Mouse (Mus musculus) NIH3T3 (cell line): ENCODE measurements around the gene Tfap4.

ENCODE experiments used
- DNase-seq: peaks from one replicate; pipeline ENCODE4 v3.0.0-alpha.2; 2012; ENCODE audit warnings: low read depth

Tfap4 gene

DNA sequence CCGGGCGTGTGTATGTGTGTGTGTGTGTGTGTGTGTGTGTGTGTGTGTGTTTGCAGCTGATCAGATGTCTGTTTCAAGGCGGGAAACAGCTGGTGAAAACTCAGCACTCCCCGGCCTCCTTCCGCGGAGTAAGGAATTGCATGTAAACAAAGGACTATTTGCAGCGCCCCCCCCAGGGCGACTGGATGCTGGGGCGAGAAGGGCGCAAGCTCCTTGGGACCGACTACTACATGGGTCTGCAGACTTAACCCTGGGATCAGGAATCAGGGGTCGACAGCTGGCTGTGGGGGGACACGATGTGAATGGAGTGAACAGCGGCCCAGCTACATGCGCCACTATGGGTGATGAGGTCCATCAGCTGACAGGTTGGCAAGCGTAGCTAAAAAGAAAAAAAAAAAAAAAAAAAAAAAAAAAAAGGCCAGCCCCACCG, at the start of gene Tfap4:
TSS of gene Tfap4 (minus strand) at position 140 of the 430 bp plus-strand sequence.
- peak; percentile 94 for DNase-seq

DNA sequence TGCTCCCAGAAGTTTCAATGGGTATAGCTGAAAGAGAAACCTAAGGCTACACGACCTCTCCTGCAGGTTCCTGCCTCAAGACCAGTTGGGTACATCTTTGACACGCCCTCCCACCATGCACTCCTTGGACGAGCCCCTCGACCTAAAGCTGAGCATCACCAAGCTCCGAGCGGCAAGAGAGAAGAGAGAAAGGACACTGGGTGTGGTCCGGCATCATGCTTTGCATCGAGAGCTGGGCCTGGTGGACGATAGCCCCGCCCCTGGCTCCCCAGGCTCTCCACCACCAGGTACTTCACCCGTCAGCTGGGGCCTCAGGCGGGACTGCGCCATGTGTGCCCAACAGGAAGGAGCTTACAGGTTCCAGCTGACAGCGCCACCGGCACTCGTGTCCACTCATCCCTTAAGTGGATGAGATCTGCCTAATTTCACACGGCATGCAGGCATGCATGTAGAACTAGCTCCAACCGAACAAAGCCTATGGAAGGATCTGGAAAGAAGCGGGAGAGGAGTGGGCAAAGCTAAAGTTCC, 48.9 kb upstream of the Tfap4 start:
- no peak for DNase-seq

DNA sequence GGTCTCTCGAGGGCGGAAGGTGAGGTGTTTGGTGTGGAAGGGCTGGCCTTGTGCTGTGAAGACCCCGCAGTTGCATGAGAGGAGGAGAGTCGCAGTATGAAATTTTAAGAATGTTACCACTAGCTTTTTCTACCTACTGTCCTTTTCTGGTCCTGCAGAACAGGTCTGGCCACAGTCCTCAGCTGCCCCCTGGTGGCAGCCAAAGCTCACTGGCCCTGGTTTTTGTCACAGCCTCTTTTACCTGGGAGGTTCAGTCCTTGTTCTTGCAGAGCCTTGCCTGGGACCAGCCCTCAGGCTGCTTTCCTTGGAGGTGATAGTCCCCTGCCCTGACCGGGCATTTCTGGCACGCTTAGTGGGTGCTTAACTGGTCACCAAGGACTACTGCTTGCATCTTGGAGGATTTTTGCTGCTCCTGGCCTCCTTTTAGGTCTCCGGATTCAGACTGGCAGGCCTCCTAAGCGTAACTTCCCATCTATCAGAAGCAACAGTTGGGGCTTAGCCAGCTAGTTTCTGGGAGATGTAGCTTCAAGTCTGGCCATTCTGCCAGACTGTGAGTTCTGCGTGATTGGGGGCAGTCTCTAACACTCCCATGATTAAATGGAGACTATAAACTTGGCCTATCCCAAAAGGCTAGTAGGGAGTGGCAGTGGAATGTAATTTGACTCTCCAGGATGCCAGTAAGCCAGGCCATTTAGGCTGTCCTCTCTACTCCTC, 48.3 kb upstream of the Tfap4 start:
- DNase-seq: peak; percentile 92

GRCm38 (mm10) chr16:4606431-4607084, 46.9 kb upstream of the Tfap4 start:
- peak; percentile 54 for DNase-seq

DNA sequence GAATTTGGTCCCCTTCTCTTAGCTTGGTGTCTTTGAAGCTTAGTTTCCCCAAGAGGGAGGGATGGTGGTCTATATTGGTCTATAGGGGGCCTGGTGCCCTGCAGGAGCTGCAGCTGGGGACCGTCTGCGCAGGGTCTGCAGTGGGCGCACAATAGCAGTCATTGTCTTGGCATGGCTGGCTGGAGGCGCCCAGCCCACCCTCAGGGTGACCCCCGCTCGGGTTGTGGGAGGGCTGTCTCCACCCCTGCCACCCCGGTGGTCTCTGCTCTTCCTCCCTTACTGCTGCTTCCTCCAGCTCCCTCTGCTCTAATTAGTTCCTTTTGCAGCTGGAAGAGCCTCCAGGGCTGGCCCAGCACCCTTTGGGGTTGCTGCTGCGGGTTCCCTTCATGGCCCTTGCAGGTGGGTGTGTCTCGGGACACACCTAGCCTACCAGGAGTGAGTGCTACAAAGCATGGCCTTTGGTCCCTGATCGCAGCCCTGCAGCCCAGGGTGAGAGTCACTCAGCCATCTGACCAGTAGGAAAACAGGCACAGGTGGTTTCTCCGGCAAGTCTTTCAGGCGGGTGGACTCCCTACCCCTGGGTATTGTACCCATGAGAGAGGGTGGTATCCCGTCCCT, 46.0 kb upstream of the Tfap4 start:
- no peak for DNase-seq

DNA sequence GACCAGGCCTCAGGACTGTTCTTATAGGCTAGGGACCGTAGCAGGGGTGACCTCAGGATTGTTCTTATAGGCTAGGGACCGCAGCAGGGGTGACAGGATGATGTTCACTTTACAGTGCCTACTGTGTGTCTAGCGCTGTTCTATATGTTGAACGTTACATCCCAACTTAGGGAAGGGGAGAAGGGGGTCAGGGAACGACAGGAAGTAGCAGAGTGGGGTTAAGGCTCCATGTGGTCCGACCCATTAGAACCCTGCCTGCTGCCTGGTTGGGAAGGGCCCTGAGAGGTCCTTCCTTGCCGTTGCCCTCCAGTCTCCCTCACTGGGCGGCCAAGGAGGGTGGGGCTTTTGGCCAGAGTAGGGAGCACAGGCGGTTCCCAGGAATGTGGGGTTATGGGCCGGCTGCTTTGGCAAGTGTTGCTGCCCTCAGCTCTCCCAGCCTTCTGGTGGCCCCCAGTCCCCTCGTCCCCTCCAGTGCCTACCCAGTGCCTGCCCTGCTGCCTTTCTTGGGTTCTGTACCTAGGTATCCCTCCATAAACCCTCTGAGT, 44.7 kb upstream of the Tfap4 start:
- DNase-seq: no peak

GRCm38 (mm10) chr16:4603453-4603837, 43.8 kb upstream of the Tfap4 start:
- no peak for DNase-seq

DNA sequence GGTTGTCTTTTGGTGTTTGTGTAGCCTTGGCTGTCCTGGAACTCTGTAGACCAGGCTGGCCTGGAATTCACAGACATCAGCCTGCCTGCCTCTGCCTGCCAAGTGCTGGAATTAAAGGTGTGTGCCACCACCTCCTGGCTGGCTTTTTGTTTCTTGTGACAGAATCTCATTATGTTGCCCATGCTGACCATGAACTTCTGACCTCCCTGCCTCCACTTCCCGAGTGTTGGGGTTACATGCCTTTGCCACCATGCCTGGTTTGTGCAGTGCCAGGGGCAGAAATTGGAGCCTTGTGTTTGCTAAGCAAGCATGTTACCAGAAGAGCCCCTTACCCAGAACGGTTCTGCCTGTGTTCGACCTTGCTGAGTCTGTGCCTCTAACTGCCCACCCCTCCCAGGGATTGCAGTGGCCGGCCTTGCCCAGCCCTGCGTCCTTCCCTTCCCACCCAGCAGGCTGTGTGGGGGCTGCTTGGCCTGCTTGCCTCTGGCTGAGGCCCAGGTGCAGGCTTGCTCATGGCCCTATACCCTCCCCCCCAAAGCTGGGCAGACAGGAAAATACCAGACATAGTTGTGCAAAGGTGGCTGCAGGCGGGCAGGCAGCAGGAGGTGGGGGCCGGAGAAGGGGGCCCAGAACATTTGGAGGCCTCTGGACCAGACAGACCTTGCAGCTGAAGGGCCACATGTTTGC, 43.3 kb upstream of the Tfap4 start:
- no peak for DNase-seq

DNA sequence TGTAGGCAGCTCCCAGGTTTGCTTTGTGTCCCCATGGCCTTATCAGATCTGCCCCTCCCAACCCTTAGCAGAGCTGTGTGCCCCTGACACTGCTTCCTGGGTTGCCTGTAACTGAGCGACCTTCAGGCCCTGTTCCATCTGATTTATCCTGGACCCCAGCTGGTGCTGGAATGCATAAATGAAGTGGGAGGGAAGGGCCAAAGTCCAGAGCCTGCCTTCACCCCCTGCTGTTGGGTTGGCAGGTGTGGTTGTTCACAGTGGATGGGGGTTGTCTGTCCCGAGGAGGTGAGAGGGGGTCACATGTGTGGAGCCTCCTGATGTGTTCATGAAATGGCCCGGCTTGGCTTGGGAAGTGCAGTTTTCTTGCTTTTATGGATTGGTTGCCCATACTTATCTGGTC, 42.5 kb upstream of the Tfap4 start:
- no peak for DNase-seq

- peak; percentile 50 for DNase-seq
Observed at GRCm38 (mm10) chr16:4600701-4601310, 41.2 kb upstream of the Tfap4 start.

DNA sequence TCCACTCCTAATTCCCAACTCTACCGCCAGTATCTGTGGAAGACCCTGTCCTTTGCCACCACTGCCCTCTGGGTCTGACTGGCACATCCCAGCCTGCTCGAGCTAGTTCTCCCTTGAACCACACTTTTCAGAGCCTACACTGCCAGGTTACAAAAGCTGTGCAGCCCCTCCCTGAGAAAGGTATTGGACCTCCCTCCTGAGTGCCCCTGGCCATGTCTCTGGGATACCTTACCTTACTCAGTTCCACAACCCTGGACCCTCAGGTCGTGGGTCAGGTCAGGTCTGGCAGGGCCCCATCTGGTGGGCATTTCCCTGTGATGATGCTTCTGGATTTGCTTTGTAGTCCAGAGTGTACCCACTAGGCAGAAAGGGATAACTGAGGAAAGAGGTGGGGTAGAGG, 40.0 kb upstream of the Tfap4 start:
- no peak for DNase-seq

- no peak for DNase-seq
Observed at GRCm38 (mm10) chr16:4598891-4599543, 39.4 kb upstream of the Tfap4 start.

DNA sequence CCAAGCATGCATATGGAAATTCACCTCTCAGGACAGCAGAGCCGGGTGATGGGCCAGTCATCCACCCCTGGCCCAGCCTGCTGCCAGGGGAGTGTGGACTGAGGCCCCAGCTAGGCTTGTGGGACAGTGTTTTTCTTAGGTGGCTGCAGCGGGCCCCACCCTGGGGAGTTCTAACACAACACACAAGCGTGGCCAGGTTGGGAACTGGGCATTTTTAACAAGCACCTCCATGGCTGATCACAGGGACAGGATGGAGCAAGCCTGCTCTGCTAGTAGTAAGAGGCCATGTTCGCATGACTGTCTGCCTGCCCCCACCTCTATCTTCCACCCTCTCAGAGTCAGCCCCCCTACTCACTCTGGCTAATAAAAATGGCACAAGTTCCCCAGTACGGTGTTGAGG, 38.4 kb upstream of the Tfap4 start:
- DNase-seq: no peak

GRCm38 (mm10) chr16:4597296-4597695, 37.6 kb upstream of the Tfap4 start:
- peak; percentile 70 for DNase-seq

- DNase-seq: peak; percentile 52
Observed at GRCm38 (mm10) chr16:4596836-4597235, 37.2 kb upstream of the Tfap4 start.

GRCm38 (mm10) chr16:4596141-4596728, 36.6 kb upstream of the Tfap4 start:
- DNase-seq: peak; percentile 34

DNA sequence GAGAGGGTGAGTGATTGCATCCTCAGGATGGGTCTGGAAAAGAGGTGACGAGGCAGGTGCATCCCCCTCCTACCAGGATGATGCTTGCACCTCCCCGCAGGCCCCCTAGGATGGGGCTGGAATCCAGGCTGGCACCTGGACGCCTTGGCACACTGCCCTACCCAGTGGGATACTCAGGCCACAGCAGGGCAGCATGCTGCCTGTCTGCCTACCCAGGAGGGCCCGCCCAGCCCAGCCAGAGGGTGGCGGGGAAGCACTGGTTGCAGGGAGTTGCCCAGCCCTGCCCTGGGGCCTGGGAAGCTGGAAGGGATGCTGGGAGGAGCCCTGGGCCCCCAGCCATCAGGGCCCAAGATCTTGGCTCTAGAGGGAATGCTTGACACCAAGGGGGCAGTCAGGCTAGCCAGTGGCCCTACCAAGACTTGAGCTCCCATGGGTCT, 35.9 kb upstream of the Tfap4 start:
- peak; percentile 76 for DNase-seq

DNA sequence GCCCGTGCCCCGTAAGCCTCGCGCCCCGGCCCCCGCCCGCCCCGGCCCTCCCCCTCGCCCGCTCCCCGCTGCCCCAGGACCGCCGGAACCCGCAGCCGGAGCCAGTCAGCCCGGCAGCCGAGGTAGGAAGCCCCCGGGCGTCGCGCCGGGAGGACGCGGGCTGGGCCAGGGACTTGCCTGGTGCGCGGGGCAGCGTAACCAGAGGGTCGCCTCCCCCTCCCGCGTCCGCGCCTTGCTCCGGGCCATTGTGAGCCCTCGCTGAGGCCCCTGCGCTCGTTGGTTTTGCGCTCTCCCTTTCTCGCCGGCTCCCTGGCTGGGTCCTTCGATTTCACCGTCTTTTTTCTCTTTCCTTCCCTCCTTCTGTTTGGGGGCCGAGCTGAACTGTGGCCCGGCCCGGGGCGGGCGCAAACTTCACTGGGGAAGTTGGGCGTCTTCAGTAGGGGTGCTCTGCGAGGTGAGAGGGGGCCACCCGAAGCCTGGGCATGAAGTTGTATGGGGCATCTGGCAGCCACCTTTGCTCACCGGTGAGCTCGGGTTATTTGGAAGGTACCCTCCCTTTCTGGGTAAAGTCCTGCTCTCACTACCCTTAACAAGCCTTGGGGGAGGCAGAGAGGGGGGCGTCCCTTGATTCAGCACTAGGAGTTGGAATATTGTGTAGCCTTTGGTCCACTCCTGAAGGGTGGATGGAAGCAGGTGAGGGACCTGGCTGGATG, 35.3 kb upstream of the Tfap4 start:
- peak; percentile 49 for DNase-seq

DNA sequence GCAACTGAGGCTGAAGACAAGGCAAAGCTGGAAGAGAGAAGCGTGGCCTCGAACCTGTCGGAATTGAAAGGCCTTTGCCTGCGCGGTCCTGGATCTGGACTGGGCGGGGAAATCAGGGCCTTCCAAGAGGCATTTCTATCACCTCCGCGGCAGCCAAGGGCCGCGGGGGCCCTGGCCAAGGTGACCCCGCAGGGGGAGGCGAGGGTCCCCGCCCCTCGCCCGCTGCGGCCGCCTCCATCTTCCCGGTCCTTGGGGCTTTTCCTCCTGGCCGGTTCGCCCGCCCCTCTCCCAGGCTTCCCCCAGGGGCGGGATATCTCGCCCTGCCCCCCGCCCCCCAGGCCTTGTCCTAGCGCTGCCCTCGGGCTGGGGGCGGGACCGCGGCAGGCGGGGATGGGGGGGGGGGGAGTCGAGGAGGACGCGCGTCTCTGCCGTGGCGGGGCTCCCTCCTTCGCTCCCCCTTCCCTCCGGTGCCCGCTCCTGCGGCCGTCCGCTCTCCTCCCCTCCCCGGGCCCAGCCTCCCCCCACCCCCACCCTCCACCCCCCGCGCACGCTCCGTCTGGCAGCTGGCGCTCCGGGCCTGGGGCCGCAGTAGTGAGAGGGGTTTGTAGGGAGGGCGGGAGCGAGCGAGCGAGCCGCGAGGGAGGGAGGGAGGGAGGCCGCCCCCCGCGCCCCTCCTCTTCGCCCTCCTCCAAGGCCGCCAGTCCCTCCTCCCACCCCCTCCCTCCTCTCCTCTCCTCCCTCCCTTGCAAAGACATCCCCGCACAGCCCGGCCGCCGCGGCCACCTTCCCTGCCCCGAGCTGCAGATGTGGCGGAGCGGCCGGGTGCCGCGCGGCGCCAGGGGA, 34.5 kb upstream of the Tfap4 start, which contains the start of gene Glis2:
TSS of gene Glis2 (plus strand) at position 743 of the 843 bp plus-strand sequence.
- DNase-seq: peak; percentile 91
